Mouse (Mus musculus) urinary bladder, postnatal 10 days (tissue): Measurements from ENCODE around the gene Gjc1.
A peak's percentile ranks its signal among the peaks of the same experiment; 100 is the strongest.

ENCODE experiments used
- DNase-seq: peaks from one replicate; pipeline ENCODE4 v3.0.0; 2022; ENCODE audit warnings: low spot score

Gene Gjc1

DNA sequence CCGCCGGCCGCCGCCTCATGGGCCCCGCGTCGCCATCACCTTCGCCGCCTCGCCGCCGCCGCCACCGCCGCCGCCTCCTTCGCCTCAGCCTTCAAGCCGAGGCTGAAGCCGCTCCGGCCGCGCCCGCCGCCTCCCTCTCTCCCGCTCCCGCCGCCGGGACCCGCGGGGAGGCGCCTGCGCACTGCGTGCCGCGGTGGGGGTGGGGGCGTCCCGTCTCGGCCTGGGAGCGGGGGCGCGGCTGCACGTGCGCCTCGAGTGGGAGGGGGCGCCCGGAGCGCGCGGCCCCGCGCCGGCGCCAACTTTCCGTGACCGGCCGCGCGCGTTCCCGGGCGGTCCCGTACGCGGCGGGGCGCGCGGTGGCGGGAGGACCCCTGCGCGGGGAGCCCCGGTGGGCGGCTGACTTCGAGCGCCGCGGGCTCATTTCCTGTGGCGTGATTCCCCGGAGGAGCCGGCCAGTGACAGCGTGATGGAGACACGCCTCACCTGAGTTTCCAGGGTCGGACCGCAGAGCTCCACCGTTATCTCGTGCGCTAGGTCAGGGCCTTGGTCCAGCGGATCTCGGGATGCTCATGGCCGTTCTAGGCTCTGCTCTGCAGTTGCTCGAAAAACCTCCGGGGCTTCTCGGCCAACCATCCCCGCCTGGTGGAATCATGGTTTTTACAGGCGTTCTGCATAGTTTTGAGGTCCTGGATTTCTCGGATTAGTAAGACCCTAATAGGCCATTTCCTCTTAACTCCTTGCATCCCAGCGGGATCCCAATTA is at the start of gene Gjc1:
Gjc1 (minus strand) TSS at position 680 of the 762 bp plus-strand sequence.
- peak; percentile 22 for DNase-seq

DNA sequence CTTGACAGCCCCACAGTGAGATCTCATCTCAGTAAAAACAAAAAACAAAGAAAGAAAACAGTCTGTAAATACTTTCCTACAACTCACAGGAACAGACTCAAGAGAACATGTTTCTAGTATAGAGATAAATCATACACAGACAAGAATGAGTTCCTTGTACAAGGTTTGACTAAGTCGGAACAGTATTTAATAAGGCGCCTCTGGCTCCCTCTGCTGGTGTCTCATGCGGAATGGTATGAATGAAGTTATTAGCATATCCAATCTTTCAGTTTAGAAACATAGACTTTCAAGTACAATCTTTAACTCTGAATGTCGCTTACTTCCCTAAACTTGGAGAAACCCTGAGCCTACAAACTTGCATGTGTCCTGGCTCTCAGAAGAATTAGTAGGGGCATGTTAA is 44.8 kb upstream of the Gjc1 start:
- no peak for DNase-seq

DNA sequence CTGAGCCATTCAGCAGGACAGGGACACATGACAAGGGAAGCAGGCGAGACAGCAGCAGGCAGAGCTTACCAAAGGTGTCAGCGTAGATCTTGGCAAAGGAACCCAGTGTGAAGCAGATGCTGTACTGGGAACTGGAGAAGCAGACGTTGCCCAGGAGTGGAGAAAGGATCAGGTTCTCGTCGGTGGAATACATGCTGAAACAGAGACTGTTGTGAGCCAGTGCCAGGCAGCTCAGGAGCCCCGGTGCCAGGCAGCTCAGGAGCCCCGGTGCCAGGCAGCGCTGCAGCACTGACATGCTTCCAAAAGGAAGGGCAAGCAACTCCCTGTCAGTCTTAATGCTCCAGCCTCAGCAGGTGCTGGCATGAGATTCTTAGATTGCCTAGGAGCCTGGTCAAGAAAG is 40.4 kb upstream of the Gjc1 start:
- no peak for DNase-seq

DNA sequence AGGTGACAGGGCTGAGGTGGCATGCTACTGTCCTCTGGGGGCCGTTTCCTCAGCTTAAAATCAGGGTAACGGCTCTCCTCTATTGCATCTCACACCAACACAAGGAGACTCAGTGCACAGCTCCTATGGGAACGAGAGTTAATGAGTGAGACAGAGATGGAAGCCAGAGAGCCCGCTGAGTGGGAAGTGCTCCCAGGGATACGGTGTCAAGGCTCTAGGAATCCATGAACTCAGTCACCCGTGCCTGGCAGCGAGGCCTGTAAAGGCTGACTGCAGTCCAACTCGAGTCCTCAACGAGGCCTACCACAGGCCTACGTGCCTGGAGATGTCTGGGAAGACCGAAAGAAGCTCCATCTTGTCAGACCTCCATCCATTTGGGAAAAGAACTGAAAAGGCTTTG is 39.5 kb upstream of the Gjc1 start:
- no peak for DNase-seq

DNA sequence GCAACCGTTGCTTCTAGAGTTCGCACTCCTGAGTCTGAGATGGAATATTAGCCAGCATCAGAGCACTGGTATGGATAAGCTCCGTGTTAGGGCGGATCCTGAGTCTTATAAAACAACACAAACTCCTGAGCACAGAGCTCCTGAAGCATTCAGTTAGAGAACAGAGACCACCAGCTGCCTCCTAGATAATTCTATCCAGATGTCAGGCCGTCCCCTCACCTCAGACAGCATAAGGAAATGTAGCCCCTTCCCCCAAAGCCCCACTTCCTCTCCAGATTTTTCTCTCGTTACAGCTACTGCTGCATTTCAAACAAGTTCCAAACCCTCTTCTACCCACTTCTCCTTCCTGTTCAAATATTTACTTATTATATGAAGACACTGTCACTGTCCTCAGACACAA is 36.4 kb upstream of the Gjc1 start:
- no peak for DNase-seq

DNA sequence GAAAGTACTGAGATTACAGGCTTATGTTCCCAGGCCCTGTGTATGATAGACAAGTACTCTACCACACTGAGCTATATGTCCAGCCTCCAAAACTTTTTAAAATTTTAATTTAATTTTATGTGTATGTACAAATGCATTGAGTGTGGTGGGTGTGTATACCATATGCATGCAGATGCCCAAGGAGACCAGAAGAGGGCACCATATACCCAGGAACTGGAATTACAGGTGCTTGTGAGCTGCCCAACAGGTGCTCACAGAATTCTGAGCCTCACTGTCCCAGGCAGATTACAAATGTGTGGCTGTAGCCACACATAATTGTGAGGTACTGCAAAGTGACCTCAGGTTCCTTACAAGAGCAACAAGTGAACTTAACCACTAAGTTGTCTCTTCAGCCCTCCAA is 34.3 kb upstream of the Gjc1 start:
- DNase-seq = no peak

DNA sequence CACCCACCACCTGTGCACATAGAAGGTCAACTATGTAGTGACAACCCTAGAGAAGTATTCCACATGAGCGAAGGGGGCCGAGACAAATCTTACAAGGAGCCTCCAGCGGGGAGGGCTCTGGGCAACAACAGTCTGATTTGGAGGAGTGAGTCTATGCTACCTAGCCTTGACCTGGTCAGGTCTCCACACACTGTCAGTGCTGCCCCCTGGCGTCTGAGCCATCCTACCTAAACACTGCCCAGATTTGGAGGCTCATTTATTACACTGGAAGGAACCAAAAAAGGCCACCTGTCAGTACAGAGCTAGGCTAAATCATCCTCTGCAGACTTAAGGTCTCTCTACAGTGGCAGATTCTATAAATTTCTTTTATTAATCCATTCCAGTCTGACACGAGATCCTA is 32.4 kb upstream of the Gjc1 start:
- no peak for DNase-seq

DNA sequence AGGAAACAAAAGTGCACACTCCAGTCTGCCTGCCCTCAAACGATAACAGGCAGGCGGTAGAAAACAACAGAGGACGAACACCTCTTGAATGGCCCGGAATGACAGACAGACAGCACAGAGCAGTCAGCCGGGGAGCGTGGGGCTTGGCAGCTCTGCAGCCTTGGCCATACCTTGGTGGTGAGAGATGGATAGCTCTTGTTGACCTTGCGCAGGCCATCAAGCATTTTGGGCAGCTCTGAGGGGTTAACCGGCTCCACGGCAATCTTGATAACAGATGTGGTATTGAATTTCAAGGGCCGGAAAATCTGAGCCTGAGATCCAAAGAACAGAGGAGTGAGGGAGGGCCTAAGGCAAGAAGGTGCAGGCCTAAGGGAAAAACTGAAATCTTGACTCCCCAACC is 26.4 kb upstream of the Gjc1 start:
- DNase-seq = no peak

DNA sequence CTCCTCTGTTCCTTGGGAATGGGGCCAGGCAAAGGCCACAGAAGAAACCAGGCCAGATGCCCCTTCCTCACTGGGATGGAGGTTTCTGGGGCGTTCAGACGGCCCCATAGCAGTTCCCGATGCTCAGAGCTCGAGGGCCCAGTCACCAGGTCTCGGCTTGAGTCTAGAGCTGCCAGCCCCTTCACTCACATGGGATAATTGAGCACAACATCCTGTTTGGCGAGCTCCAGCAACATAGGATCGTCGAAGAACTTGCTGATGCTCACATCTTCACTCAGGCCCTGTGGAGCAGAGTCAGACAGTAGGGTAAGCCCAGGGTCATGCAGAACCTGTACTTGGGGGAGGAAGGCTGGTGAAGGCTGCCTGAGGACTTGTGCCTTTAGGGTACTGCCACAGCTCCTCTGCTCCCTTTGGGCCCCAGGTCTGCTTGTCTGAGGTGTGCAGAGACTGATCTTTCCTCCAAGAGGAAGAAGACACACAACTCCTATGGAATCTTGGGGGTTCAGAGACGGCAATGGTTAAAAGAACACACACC is 19.2 kb upstream of the Gjc1 start:
- DNase-seq = no peak

DNA sequence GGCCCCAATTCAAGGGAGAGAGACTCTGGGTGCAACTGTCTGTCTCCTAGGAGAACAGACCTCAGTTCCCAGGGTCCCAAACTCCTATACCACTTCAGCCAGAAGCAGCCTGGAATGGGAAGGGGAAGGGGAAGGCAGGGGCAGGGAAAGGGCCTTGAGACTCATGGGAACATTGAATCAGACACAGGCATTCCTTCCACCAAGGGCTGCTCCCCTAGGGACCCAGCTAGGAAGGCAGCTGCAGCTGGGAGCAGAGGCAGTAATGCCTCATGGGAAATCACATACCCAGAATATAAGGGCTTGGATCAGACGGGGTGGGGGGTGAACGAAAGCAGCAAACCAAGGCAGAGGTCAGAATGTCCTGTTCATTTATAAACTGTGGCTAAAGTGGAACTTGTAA is 18.6 kb upstream of the Gjc1 start:
- DNase-seq = no peak

DNA sequence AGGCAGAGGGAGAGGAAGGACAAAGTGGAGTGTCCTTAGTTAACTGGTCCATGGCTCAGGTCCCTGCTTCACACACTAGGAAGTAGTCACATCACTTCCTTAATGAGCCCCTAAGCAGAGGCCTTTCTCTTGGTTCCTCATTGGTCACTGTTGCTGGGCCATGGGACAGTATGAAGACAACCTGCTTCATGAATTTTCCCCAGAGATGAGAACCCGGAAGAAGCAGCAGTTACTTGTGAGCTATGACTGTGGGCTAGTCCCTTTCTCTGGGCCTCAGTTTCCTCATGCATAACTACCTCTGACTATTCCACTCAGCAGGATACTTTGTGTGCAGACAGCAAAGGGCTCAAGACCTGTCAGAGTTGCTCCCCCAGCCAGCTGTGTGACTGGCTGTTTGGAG is 17.9 kb upstream of the Gjc1 start:
- DNase-seq = no peak

DNA sequence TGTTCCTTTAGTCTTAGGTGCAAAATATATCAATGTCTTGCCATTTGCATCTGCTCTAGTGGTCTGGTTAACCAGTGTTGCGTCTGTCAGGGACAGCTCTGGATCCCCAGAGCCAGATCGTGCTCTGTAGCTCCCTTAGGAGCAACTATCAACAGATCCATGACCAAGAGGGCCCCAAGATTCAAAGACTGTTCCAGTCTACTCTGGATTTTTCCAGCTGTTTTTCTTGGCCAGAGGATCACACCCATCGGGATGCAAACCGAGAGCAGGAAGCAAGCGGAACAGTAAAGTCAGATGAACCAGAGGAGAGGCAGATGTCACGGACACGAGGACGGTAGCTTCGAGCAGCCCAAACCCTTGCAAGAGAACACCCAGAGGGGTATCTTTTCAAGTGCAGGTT is 16.6 kb upstream of the Gjc1 start:
- DNase-seq = no peak

DNA sequence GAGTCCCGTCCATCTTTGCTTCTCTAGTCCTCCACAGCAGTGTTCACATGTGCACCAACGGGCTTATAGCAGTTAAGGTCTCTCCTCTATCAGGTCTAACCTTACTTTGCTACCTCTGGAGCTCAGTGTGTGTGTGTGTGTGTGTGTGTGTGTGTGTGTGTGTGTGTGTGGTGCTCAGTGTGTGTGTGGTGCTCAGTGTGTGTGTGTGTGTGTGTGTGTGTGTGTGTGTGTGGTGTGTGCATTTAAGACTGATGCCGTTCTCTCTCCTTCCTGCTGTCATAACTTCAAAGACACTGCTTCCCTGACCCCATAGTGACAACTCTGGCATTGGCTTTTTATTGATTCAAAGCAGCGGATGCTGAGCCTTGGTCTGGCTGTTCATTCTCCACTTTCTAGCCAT is 16.0 kb upstream of the Gjc1 start, which contains the start of gene Higd1b:
Higd1b (plus strand) TSS at position 301 of the 400 bp plus-strand sequence.
- no peak for DNase-seq

DNA sequence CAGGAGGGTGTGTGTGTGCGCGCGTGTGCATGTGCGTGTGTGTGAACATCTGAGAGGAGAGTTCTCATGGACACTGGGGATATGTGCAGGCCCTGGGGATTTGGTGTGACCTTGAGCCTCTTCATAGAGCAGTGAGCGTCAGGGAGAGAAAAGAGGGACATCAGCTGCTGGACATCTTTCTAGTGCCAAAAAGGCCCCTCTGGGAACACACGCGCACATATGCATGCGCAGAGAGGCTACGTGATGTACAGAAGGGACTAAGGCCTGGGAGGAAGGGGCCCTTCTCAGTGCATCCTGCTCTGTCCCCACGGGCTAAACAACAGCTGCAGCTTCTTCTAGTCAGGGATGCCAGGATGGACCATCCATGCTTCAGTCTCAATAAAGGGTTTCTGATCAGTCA is 14.7 kb upstream of the Gjc1 start:
- no peak for DNase-seq

DNA sequence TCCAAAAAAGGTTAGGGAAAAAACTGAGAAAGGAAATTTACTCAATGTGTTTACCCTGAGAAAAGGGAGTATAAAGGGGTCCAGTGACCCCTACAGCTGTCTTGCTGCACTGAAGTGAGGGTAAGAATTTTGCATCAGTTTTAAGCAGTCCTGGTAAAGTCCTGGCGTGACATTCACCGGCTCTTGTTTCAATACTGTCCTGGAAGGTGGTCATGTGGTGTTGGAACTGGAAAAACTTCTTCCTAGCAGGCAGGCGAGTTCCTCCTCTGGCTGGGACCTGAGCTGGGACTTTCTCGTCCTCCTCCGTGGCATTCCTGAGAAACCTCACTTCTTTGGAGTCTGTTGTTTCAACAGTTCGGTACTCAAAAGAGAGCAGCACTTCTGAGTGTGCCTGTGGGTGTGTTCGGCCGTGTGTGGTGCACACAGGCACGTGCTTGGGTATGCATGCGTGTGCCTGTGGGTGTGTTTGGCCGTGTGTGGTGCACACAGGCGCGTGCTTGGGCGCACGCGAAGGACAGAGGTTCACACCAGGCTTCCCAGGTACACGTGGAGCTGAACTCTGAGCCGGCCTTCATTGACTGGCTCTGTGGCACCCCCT is 13.3 kb upstream of the Gjc1 start:
- DNase-seq = no peak

DNA sequence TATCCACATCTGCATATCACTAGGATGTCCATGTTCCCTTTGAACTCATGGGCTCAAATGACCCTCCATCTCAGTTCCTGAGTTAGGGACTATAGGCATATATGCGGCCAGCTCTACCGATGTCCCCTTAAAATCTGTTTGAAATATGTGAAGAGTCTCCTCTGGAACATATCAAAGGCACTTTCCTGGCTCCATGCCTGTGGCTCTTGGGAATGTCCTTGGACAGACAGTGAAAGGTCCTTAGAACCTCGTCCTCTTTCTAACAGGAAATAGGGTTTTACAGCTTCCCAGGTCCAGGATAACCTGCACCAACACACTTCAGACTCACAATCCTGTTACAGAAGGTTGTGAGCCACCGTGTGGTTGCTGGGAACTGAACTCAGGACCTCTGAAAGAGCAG is 10.8 kb upstream of the Gjc1 start:
- DNase-seq = no peak

DNA sequence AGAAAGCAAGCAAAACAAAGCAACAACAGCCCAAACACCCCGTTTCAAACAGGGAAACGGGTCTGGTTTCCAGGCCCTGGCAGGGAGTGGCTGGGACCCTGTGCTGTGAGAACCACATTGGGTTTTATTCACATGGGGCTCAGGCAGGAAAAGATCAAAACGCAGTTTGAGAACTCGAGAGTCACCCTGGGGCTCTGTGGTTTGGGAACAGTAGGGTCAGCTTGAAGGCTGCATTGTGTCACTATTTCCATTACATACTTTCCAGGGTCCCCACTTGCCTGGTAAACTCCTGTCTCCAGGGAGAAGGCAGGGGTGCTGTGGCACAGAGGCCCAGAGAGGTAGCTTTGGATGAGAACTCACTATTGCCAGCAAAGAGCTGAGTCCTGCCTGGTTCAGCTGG is 7.6 kb upstream of the Gjc1 start:
- no peak for DNase-seq

DNA sequence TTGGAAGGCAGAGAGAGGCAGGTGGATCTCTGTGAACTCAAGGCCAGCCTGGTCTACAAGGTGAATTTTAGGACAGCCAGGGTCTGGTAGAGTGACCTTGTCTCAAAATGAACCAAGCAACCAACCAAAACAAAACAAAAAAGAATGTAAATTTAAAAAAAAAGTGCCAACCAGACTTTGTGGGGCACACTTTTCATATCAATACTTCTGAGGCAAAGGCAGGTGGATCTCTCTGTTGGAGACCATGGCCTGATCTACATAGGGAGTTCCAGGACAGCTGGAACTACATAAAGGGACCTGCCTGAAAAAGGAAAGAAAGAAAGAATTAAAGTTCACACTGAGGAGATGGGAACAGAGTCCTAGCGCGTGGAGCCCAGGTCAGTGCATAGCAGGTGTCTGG is 7.0 kb upstream of the Gjc1 start:
- no peak for DNase-seq

DNA sequence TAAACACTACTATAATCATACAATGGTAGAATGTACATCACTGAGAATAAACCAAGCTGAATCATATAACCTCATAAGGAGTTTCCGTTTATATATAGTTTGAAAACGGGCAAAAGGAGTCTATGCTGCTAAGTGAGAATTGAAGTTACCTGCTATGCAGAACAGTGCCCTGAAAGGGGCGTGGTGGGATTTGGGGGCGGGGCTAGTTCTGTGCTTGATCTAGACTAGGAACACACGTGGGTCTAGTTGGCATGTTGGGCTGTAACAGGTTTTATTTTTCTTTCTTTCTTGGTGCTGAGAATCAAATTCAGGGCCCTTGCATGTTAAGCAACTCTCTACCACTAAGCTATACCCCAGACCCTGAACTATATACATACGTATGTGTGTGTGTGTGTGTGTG is 1.7 kb upstream of the Gjc1 start:
- DNase-seq = no peak

DNA sequence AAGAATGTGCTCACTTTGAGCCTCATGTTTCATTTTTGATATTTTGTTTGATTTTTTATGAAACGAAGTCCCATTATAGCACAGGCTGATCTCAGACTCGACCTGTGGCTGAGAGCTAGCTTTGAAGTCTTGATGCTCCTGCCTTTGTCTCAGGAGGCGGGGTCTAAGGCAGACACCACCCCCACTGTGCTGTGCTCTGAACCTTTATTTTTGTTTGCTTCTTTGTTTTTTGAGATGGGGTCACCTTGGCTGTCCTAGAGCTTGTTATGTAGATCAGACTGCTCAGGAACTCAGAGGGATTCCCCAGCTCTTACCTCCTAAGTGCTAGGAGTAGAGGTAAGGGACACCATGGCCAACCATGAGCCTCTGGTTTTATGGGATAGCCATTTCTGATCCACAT is 932 bp upstream of the Gjc1 start:
- DNase-seq = no peak

DNA sequence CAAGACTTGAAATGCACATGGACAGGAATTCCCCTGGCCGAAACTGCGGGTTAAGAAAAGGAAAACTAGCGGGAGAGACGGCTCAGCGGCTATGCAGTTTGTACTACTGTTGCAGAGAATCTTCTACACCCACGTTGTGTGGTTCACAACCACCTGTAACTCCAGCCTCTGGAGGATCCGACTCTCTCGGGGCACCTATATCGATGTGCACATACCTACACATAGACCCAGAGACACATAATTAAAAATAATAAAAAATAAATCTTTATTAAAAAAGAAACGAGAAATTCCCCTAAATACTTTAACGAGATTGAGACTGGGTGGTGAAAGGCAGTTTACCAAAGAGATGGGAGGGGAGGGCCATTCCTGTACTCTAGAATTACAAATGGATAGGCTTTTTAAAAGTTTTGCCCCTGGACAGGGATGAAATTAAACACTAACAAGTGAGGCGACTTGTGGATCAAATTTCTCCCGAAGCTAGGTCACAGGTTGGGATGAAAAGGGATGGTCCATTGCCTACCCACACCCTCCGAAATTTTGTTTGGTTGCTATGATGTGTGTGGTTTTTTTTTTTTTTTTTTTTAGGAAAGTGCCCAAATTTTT is 384 bp upstream of the Gjc1 start:
- DNase-seq = no peak

DNA sequence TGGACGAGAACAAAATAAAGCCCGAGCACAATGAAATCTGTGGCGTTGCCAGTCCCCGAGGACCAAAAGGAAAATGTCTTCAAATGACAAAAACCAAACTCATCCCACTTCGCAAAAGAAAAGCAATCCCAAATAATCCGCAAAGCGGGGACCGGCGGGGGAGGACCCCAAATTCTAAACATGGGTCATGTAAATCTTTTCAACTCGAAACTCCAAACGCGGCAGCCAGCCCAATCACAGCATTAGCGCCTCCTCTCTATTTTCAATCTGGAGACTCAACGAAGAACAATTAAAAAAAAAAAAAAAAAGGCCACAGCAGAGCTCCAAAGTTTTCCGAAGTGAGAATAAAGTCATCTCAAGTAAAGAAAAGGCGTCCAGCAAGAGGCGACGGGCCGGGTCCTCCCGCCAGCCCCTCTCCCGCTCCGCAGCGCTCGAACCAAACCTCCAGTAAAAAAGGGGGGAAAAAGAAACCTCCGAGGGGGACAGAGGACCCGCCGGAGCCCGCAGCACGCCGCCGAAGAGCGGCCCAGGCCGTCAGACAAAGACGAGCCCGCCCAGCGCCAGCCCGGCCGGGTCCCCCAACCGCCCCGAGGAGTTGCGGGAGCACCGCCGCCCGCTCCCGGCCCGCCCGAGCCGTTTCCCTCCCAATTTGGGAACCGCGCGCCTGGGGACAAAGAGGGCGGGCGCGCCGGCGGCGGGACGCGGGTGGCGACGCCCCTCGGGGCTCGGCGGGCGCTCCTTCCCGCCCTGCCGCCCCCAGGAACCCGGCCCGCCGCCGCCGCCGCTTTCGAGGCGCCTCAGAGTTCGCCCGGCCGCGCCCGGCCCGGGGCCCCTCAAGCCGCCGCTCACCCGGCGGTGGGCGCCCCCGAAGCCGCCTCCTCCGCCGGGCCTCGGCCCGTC is 1.1 kb downstream of the Gjc1 start:
- no peak for DNase-seq
